Mouse (Mus musculus) heart, postnatal 14 days (tissue): Measurements from ENCODE around the gene Phox2a. TPM values are rescaled to one million over a fixed set of nuclear protein-coding genes. Genes with fewer than 3 reads are reported as not detected.

ENCODE experiments used
- total RNA-seq, 2 experiments: library from RNA; stranded (reverse); gene quantifications; 2 replicates each; pipeline ENCODE4 v1.2.3; 2021

Phox2a gene
- total RNA-seq, 2 experiments from 2014 or later, result 0.50 to 0.61 TPM

Other genes starting within 250 kb of the Phox2a start
- not detected for gene Art2b, start 232.7 kb upstream of the Phox2a start, total RNA-seq
- gene Clpb, start 154.7 kb upstream of the Phox2a start, total RNA-seq, result 10 to 100 TPM; 61.6 to 69.5 TPM
- 100 to 1,000 TPM; 129 to 135 TPM for gene Inppl1, start 19.9 kb downstream of the Phox2a start, total RNA-seq
- 1 to 10 TPM; 2.5 to 3.2 TPM for gene Folr2, start 38.9 kb downstream of the Phox2a start, total RNA-seq
- 10 to 100 TPM; 17.1 to 21.8 TPM for gene Anapc15, start 45.4 kb downstream of the Phox2a start, total RNA-seq
- 1 to 10 TPM in 1 of 2 experiments, under 1 TPM in 1; 0.71 to 1.5 TPM for gene Folr1, start 52.5 kb downstream of the Phox2a start, total RNA-seq
- gene Lamtor1, start 87.6 kb downstream of the Phox2a start, total RNA-seq, result 10 to 100 TPM; 90.2 to 100.0 TPM
- gene Tomt, start 88.0 kb downstream of the Phox2a start, total RNA-seq, result not detected
- gene Lrrc51, start 115.6 kb downstream of the Phox2a start, total RNA-seq, result 1 to 10 TPM; 2.9 to 3.9 TPM
- gene Numa1, start 115.8 kb downstream of the Phox2a start, total RNA-seq, result 10 to 100 TPM; 90.0 to 95.3 TPM
- gene Il18bp, start 200.4 kb downstream of the Phox2a start, total RNA-seq, result 1 to 10 TPM; 5.1 to 6.4 TPM
- 10 to 100 TPM; 19.8 to 21.5 TPM for gene Rnf121, start 247.2 kb downstream of the Phox2a start, total RNA-seq
- 10 to 100 TPM in 1 of 2 experiments, 1 to 10 TPM in 1; 8.9 to 10.2 TPM for gene Xndc1, start 247.2 kb downstream of the Phox2a start, total RNA-seq
- under 1 TPM; 0.61 to 0.84 TPM for gene Xntrpc, start 247.4 kb downstream of the Phox2a start, total RNA-seq